Mouse (Mus musculus) midbrain, postnatal 0 days (tissue): ENCODE data around the gene Tspan18. TPM values are rescaled to one million over a fixed set of nuclear protein-coding genes. Genes with fewer than 3 reads are reported as not detected.
A peak's percentile ranks its signal among the peaks of the same experiment; 100 is the strongest.

Experiments used
- ATAC-seq: fragments of 200-750 bp; cut with Nextera tagmentation; 2 replicates; pipeline ENCODE4 v1.8.0; 2017; ENCODE audit warnings: moderate number of reproducible peaks, mild to moderate bottlenecking, moderate TSS enrichment, moderate library complexity; ENCODE audit not compliant: low FRiP score
- DNase-seq: peaks from one replicate; pipeline ENCODE4 v3.0.0-alpha.2; 2015; ENCODE audit warnings: low spot score
- H3K27ac ChIP-seq: fragments of 300-500 bp; sonication (generic); 2 replicates; pipeline ENCODE4 v1.5.1; 2014; ENCODE audit warnings: low read depth, mild to moderate bottlenecking, low read length, mixed read lengths
- H3K27me3 ChIP-seq: fragments of 300-500 bp; sonication (generic); 2 replicates; pipeline ENCODE4 v1.6.1; 2014; ENCODE audit warnings: low read length, control low read depth, mixed read lengths; ENCODE audit not compliant: insufficient read depth
- H3K36me3 ChIP-seq: fragments of 300-500 bp; sonication (generic); 2 replicates; pipeline ENCODE4 v1.6.1; 2014; ENCODE audit warnings: low read length, control low read depth, mixed read lengths; ENCODE audit not compliant: insufficient read depth
- H3K4me1 ChIP-seq: fragments of 300-500 bp; sonication (generic); 2 replicates; pipeline ENCODE4 v1.6.1; 2014; ENCODE audit warnings: mild to moderate bottlenecking, control low read depth, antibody characterized with exemption, low read length, mixed read lengths; ENCODE audit not compliant: insufficient read depth
- H3K4me2 ChIP-seq: fragments of 300-500 bp; sonication (generic); 2 replicates; pipeline ENCODE4 v1.6.1; 2014; ENCODE audit warnings: low read depth, mild to moderate bottlenecking, low read length, mixed read lengths; ENCODE audit not compliant: poor library complexity, severe bottlenecking
- H3K4me3 ChIP-seq: fragments of 300-500 bp; sonication (generic); 2 replicates; pipeline ENCODE4 v1.5.1; 2014; ENCODE audit warnings: low read depth, mild to moderate bottlenecking, low read length, moderate library complexity
- H3K9ac ChIP-seq: fragments of 300-500 bp; sonication (generic); replicated peaks from 2 replicates; pipeline ENCODE4 v1.6.1; 2014; ENCODE audit warnings: mild to moderate bottlenecking, low read length, moderate library complexity, mixed read lengths; ENCODE audit not compliant: poor library complexity, severe bottlenecking
- H3K9me3 ChIP-seq: fragments of 300-500 bp; sonication (generic); 2 replicates; pipeline ENCODE4 v1.6.1; 2016; ENCODE audit warnings: low read length, control low read depth
- CTCF ChIP-seq: IDR thresholded peaks from 2 replicates; pipeline ENCODE4 v1.5.1; 2016; ENCODE audit warnings: antibody characterized with exemption, mild to moderate bottlenecking
- WGBS: fragments of 180-500 bp; shearing (Covaris S2); extraction: QIAGEN DNeasy Blood & Tissue Kit; methylation state at CpG from one replicate; pipeline ENCODE4 v1.1.7; 2014; 5-methylcytosine and 5-hydroxymethylcytosine counted together
- polyA plus RNA-seq: library from polyadenylated mRNA; unstranded; fragments of >200 nt; fragmentation: Nextera tagmentation; extraction: Ambion mirVana; gene quantifications from 2 replicates; pipeline ENCODE4 v1.2.1, GENCODE M21; 2015
- total RNA-seq: library from RNA; depleted of rRNA; stranded (reverse); fragments of >200 nt; gene quantifications from 2 replicates; pipeline ENCODE4 v1.2.3, GENCODE M21; 2014

The Tspan18 gene
- total and polyA plus RNA-seq, 2 experiments from 2014 or later, result 16.5 to 19.8 TPM

GRCm38 (mm10) chr2:93243439-93244089 lies 90.7 kb downstream of the Tspan18 start:
- TF ChIP-seq CTCF, result no peak
- no peak overlapping the region for H3K27ac ChIP-seq
- ATAC-seq, result no peak
- no peak overlapping the region for H3K9ac ChIP-seq
- WGBS, result 80% methylated on average over 11 of the region's 11 CpGs
- H3K4me3 ChIP-seq, result no peak overlapping the region
- no peaks in the 10 kb centered on the region for H3K4me1 ChIP-seq
- H3K9me3 ChIP-seq, result no peaks in the 10 kb centered on the region
- DNase-seq, result no peak
- H3K36me3 ChIP-seq, result no peaks in the 10 kb centered on the region
- no peaks in the 10 kb centered on the region for H3K27me3 ChIP-seq
- H3K4me2 ChIP-seq, result no peak overlapping the region

- no peak for ATAC-seq
- DNase-seq, result no peak
- no peak for TF ChIP-seq CTCF
- H3K9me3 ChIP-seq, result no peaks in the 10 kb centered on the region
- H3K4me2 ChIP-seq, result no peak overlapping the region
- no peak overlapping the region for H3K9ac ChIP-seq
- no peak overlapping the region for H3K27ac ChIP-seq
- H3K4me1 ChIP-seq, result no peaks in the 10 kb centered on the region
- H3K36me3 ChIP-seq, result no peaks in the 10 kb centered on the region
- no peaks in the 10 kb centered on the region for H3K27me3 ChIP-seq
- no peak overlapping the region for H3K4me3 ChIP-seq
- WGBS, result 85% methylated on average over 5 of the region's 5 CpGs
These were observed 92.1 kb downstream of the Tspan18 start for GRCm38 (mm10) chr2:93242166-93242565.

GRCm38 (mm10) chr2:93238864-93239263 lies 95.4 kb downstream of the Tspan18 start:
- no peak overlapping the region for H3K27ac ChIP-seq
- no peaks in the 10 kb centered on the region for H3K36me3 ChIP-seq
- no peak for DNase-seq
- no peak for ATAC-seq
- no peaks in the 10 kb centered on the region for H3K4me1 ChIP-seq
- no peaks in the 10 kb centered on the region for H3K27me3 ChIP-seq
- no peaks in the 10 kb centered on the region for H3K9me3 ChIP-seq
- no peak overlapping the region for H3K4me2 ChIP-seq
- 86% methylated on average over 6 of the region's 6 CpGs for WGBS
- TF ChIP-seq CTCF, result no peak
- no peak overlapping the region for H3K9ac ChIP-seq
- no peak overlapping the region for H3K4me3 ChIP-seq

DNA sequence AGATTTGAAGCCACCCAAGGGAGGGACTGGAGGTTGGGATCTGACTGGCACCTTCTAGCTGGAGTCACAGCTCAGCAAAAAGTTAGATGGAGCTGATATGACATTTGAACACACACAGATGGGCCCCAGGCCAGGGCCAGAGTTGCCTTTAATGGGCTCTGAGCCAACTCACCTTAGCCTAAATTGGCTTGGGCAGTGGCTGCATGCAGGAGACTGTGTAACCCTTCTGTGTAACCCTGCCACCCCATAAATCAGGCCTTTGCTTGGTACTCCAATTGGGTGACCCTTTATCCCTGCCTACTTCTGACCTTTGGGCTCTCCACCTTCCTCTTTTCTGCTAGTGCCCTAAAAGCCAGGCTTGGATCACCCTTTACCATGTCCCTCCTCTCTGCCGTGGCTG lies 97.2 kb downstream of the Tspan18 start:
- no peak overlapping the region for H3K9ac ChIP-seq
- H3K27ac ChIP-seq, result no peak overlapping the region
- H3K9me3 ChIP-seq, result no peaks in the 10 kb centered on the region
- no peak overlapping the region for H3K4me3 ChIP-seq
- no peaks in the 10 kb centered on the region for H3K4me1 ChIP-seq
- DNase-seq, result no peak
- 59% methylated on average over 1 of the region's 1 CpGs for WGBS
- TF ChIP-seq CTCF, result no peak
- no peaks in the 10 kb centered on the region for H3K27me3 ChIP-seq
- H3K36me3 ChIP-seq, result no peaks in the 10 kb centered on the region
- no peak overlapping the region for H3K4me2 ChIP-seq
- no peak for ATAC-seq

DNA sequence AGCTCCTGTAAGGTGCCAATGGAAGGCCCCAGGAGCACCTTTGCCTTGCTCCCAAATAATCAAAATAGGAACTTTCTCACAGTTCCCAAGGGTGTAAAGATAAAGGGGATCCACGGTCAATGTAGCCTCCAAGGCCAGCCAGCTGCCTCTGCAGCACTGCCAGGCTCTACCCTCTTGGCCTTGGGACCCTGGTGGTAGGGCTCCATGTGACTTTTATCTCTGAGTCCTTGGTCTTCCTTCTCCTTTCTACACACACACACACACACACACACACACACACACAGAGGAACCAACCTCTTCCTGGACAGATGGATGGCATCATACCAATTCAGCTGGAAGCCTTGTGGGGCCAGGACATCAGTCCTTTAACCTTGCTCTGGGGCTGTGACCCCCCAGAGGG lies 102.2 kb downstream of the Tspan18 start:
- TF ChIP-seq CTCF, result no peak
- H3K9me3 ChIP-seq, result no peaks in the 10 kb centered on the region
- no peak overlapping the region for H3K27ac ChIP-seq
- H3K4me3 ChIP-seq, result no peak overlapping the region
- H3K27me3 ChIP-seq, result no peaks in the 10 kb centered on the region
- ATAC-seq (no peak), DNase-seq (no peak)
- H3K36me3 ChIP-seq, result no peaks in the 10 kb centered on the region
- no peak overlapping the region for H3K9ac ChIP-seq
- H3K4me1 ChIP-seq, result peaks cover 11% of the 10 kb centered on the region; the same call in 1 of the 2 replicates
- H3K4me2 ChIP-seq, result no peak overlapping the region
- WGBS, result 53% methylated on average over 1 of the region's 1 CpGs

DNA sequence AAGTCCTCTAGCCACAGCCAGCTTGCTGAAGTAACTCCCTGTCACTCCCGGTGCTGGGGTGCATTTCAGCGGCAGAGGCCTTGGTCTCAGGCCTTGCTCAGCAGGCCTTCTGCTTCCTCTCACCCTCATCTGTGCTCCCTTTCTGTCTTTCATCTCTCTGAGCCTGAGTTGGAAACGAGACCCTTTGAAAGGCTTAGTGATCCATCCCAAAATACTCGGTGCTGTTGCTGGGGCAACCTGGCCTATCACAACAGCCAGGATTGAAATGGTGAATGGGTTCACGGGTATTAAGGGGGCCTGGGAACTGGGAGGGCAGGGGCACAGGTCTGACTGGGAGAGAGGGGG lies 105.9 kb downstream of the Tspan18 start:
- ATAC-seq, result no peak
- TF ChIP-seq CTCF, result no peak
- peak; percentile 42 for DNase-seq
- H3K4me2 ChIP-seq, result no peak overlapping the region
- no peaks in the 10 kb centered on the region for H3K36me3 ChIP-seq
- peaks cover 11% of the 10 kb centered on the region; the same call in 1 of the 2 replicates for H3K4me1 ChIP-seq
- H3K9ac ChIP-seq, result no peak overlapping the region
- 9% methylated on average over 5 of the region's 5 CpGs for WGBS
- no peaks in the 10 kb centered on the region for H3K9me3 ChIP-seq
- H3K27ac ChIP-seq, result 0 out of 2 replicates have a peak overlapping the region, but pooled peaks have one; percentile 12
- H3K4me3 ChIP-seq, result no peak overlapping the region
- H3K27me3 ChIP-seq, result no peaks in the 10 kb centered on the region
